Mouse (Mus musculus): Measurements from ENCODE around the gene Naa30.

- TF ChIP-seq CTCF (IDR thresholded peaks at IDR 0.05; ENCODE audit: low read depth, low read length) = peak; percentile 92
- TF ChIP-seq POLR2A (IDR thresholded peaks at IDR 0.05; ENCODE audit: insufficient read depth, low read length) = no peak
- TF ChIP-seq EP300 (IDR thresholded peaks at IDR 0.05; ENCODE audit: insufficient read depth, low read depth, low read length) = no peak
Observed at GRCm38 (mm10) chr14:49238206-49238605, 66.2 kb downstream of the Naa30 start.

Measured in ES-Bruce4 (cell line).